Mouse (Mus musculus) layer of hippocampus, postnatal 36 days (tissue): ENCODE measurements at regions not wholly inside any gene's neighbourhood (a gene's known extent, or its start where the extent isn't known, plus 50 kb on each side); places are given as distances from the start of the nearest gene placed in this dataset.
A peak's percentile ranks its signal among the peaks of the same experiment; 100 is the strongest.

Source experiments
- DNase-seq, 2 experiments: peaks; one replicate each; pipeline ENCODE4 v3.0.0; 2022

DNA sequence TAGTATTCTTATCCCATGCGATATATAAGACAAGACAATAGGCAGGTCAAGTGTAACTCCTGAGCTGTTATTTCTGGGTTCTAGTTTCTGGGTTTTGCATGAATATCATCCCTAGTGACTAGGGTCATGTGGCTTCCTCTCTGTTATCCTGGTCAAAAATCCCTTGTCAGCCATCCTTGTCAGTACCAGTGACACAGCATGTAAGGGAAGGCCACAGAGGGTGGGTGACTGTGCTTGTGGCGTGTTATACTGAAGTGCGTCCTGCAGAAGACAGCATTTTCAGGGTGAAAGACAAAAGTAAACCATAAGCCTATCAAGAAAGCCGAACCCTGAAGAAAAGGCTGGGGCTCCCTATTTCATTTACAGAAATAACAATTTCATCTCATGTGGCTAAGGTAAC is 50.7 kb upstream of the Echdc3 start:
- DNase-seq: no peak

DNA sequence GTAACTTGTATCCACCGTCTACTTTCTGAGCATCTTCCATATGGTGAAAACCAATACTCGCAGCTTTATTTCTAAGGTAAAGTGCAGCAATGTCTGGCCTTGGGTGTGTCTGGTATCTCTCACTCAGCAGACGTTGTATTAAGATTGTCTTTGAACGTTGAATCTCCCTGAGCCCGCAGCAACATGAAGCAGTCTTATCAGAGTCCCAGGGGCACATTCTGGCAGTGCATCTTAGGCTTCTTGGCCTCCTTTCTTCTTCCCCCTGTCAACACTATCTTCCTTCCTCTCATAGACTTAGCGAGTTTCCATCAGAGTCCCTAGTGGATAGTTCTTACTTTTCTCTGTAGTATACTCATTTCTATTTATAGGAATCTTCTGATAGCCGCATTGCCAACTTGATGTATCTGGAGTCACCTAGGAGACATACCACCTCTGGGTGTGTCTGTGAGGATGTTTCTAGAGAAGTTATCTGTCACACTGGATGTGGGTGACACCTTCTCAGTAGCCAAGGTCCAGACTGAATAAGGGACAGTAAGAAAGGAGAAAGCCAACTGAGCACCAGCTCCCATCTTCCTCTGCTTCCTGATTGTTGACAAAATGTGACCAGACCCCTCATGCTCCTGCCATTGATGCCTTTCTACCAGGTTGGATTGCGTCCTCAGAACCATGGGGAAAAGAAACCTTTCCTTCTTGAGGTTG is 51.4 kb upstream of the Echdc3 start:
- no peak for DNase-seq

DNA sequence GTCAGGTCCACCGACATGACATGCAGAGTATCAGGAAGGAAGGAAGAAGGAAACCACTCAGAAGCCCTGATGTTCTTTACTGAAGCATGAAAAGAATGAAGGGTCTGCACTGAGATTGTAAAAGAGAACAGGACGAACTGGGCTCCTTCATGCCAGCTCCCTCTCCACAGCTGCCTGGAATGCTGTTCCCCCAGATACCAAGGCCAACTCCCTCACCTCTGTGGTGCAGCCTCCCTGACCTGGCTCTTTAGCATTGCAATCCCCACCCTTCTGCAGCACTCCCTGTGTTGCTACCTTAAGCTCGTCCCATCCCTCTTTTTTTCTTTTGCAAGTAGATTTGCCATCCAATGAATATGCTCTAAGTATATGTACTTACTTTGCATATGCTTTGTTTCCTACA is 52.3 kb upstream of the Echdc3 start:
- no peak for DNase-seq

DNA sequence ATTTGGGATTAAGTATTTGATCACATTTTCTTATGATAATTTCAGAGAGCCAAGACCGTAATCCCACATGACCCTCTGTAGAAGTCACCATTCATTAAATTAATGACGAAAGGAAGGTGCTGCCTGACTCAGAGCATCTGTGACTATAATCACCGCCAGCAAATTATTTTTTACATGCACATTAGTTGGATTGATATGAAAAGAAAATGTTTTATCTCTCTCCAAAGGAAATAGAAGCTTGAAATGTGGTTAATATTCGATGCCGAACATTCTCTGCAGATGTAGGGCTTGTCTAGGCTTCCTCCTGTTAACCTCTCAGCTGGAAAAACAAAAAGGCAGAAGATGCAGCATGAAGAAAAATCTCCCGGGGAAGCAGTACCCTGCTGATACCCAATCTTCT is 54.2 kb upstream of the Echdc3 start:
- DNase-seq: no peak

DNA sequence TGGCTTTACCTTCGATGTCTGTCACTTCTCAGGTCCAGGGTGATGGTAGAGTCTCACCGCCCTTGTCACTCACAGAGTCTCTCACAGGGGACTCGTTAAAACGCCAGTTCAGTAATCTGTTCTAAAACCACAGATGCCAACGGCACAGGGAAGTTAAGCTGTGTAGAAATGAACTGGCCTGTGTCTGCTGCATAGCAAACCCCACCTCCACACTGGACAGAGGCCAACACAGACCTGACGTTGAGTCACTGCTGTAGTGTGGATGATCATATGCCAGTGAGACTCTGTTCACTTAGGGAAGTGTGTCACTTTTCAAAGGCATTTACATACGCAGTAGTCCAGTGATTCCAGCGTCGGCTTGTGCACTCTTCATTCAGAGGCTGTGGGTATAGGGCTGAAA is 54.7 kb upstream of the Echdc3 start:
- peak in 1 of 2 experiments; percentile 23 for DNase-seq

DNA sequence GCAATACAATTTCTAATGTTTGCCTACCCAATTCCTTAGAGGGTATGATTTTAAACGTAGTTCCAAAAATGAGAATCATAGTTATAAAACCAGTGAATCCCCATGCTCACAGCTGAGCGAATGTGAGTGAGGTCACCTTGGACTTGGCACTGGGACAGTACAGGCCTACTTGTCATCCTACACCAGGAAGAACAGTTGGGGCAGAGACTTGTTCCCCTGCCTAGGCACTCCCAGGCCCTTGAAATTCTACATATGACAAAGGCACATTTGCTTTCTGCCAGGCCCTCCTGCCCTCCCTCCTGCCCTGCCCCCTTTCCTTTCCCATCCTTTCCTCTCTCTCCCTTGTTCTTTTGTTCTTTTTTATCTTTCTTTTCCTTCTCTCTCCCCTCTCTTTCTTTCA is 50.0 kb upstream of the Usp6nl start:
- DNase-seq: no peak
